Mouse (Mus musculus): Measurements from ENCODE around the gene Ado.

The Ado gene

GRCm38 (mm10) chr10:67537151-67537994 is 11.4 kb downstream of the Ado start:
- DNase-seq (ENCODE audit: inconsistent age in 2 of 2, low spot score in 1 of 2), result peak; percentile 91 to 97

DNA sequence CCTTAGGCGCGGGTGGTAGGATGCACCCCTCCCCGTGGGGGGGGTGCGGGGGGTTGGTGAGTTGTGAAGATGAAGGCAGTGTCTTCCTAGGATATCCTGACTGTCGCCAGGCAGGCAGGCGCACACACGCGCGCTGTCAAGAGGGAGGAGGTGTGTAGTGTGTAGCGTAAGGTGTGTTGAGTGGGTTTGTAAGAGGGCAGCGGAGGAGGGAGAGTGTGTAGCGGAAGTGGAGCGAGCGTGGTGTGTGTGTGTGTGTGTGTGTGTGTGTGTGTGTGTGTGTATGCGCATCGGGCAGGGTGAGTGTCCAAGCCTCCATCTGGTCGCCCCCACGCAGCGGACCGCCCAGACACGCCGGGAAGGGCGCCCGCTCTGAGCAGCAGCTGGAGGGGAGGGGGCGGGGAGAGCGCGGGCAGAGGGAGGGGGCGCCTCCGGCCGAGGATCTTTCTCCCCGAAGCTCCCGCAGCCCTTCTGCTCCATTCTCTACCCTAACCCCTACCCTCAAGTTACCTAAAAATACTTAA is 12.1 kb downstream of the Ado start:
- peak; percentile 35 to 68 for DNase-seq (ENCODE audit: inconsistent age in 2 of 2, low spot score in 1 of 2)

DNA sequence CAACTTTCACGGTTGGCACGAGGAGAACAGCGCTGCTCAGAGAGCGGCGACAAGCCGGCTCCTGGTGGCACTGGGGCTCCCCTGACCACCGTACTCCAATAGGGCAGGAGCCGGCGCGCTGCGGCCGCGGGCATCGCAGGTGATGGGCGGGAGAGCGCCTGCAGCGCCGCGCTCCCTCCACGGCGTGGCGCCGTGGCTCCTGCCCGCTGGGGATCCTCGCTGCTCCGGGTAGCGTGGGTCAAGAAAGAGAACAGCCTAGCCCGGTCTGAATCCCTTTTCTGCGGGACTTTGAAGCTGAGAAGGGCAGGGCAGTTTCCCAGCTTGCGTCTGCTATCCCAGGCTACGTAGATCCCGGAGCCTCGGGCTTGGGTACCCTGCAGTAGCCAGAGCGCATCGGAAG is 12.8 kb downstream of the Ado start:
- DNase-seq (ENCODE audit: inconsistent age in 2 of 2, low spot score in 1 of 2), result peak; percentile 84 to 93

DNA sequence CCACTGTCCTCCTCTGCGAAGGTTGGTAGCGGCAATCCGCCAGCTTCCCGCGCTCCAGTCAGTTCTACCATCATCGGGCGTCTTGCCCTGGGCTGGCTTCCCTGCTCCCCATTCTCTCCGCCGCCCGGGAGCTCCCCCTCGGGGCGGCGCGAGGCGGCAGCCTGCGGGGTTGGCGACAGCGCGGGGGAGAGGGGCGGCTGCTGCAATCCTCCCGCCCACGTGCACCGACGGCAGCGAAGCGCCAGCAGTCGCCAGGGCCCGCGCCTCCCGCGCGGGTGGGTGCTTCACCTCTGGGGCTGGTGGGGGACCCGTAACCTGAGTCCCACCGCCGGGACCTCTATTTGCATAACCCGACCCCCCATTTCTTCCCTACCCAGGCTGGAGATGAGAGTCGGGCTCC is 13.5 kb downstream of the Ado start, which contains the start of gene Egr2:
Gene Egr2, plus strand, starts transcription at position 220 of the 400 bp plus-strand sequence.
- peak; percentile 28 to 53 for DNase-seq (ENCODE audit: inconsistent age in 2 of 2, low spot score in 1 of 2)

DNA sequence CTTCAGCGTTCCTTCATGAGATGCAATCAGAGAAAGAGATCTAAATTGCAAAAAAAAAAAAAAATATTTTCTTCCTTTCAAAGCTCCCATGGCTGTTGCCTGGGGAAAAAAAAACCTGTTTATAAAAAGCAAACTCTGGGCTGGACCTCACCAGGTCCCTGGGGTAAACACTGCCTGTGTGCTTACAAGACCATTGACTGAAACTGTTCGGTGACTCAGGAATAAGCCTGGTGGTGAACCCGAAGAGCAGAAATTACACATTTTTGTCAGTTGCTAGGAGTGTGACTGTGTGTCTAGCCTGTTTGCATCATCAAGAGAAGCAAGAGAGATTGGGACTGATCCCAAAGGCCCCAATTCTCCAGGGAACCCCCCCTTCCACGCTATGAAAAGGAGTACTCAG is 19.0 kb downstream of the Ado start:
- DNase-seq (ENCODE audit: inconsistent age in 2 of 2, low spot score in 1 of 2), result no peak

- DNase-seq (ENCODE audit: inconsistent age in 2 of 2, low spot score in 1 of 2), result no peak
Measured at GRCm38 (mm10) chr10:67526435-67526834, 22.3 kb downstream of the Ado start.

DNA sequence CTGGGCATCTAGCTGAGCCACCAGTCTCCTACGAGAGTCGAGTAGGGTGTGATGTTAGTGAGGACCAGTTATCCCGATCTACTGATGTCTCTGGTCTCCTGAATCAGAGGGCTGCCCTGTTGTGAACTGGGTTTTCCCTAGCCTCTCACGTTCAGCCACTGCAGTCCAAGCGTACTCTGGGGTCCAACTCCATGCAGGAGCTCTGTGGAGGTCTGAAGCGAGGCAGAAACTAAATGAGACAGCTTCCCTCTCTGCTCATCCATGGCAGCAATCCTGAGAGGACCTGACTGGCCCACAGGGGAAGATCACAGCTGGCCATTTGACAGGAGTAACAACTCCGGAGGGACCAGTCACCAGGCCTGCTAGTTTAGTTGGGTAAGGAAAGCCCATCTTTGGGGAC is 24.1 kb downstream of the Ado start:
- no peak for DNase-seq (ENCODE audit: inconsistent age in 2 of 2, low spot score in 1 of 2)

DNA sequence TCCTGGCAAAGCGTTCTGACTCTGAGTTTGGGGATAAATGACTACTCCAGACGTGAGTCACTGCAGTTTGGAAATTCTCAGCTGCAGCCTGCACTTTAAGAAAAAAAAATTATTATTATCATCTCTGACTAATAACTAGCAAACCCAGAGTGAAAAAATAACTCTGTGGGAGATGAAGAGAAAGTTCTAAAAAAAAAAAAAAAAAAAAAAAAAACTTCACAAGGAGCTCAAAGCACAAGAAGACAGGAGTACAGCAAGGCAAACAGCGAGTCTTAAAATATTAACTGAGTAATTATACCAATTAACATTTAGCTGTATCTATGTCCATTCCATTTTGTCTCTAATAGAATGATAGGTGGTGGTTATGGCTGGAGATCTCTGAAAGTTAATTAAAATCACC is 24.6 kb downstream of the Ado start:
- no peak for DNase-seq (ENCODE audit: inconsistent age in 2 of 2, low spot score in 1 of 2)

GRCm38 (mm10) chr10:67518733-67519132 is 30.0 kb downstream of the Ado start:
- DNase-seq (ENCODE audit: inconsistent age in 2 of 2, low spot score in 1 of 2), result no peak

DNA sequence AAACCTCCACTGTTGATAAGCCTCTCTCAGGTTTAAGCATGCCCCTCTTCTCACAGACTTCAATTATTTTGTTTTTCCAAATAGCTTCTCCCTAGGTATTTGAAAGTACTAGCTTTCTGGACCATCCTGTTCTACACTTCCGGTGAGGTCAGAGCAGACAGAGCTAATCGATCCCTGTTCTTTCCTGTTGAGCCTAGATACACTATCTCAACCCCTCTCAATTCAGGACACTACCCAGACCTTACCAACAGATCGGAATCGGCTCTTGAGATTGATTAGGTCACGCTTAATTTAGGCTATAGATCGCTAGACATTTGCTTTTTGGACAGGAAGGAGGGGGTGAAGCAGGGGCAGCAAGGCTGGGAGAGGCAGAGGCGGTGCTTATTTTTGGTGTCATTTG is 35.9 kb downstream of the Ado start:
- DNase-seq (ENCODE audit: inconsistent age in 2 of 2, low spot score in 1 of 2), result no peak

DNA sequence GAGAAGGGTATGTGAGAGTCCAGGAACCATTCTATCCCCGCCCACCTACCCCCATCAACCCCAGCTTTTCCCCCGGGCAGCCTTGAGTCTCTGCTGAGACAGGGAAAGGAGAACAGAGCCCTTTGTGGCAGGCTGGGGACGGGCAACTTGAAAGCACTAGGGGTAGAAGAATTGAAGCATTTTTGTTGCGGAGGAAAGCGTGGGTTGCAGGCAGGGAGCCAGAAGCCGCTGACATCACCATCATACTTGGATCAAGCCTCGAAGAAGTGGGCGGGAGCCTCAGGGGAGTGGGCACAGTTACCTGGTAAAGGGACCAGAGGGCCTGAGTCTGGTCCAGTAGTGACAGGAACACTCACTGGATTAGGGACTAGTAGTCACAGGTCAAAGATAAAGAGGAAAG is 36.5 kb downstream of the Ado start:
- DNase-seq (ENCODE audit: inconsistent age in 2 of 2, low spot score in 1 of 2), result no peak

- DNase-seq (ENCODE audit: inconsistent age in 2 of 2, low spot score in 1 of 2), result no peak
Measured at GRCm38 (mm10) chr10:67505248-67505647, 43.5 kb downstream of the Ado start.

DNA sequence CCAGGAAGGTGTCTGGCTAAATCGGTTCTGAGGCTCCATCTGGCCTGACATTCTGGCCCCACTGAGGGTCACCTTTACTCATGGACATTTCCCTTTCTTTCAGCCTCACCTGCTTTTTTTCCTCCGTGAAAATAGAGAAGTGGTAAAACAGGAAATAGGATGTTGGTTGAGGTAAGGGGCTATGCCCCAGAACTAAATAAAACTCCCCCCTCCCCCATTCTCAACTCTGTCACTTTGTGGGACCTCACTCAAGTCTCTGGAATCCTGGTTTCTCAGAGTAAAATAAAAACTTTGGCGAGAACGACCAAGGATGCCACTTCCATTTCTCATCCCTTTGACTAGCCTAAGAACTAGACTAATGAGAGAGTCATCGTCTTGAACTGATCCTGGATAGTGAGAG is 44.7 kb downstream of the Ado start:
- DNase-seq (ENCODE audit: inconsistent age in 2 of 2, low spot score in 1 of 2), result no peak

GRCm38 (mm10) chr10:67503320-67503995 is 45.3 kb downstream of the Ado start:
- no peak for DNase-seq (ENCODE audit: inconsistent age in 2 of 2, low spot score in 1 of 2)

GRCm38 (mm10) chr10:67497951-67498350 is 50.8 kb downstream of the Ado start:
- DNase-seq (ENCODE audit: inconsistent age in 2 of 2, low spot score in 1 of 2), result no peak

GRCm38 (mm10) chr10:67497144-67497892 is 51.4 kb downstream of the Ado start:
- DNase-seq (ENCODE audit: inconsistent age in 2 of 2, low spot score in 1 of 2), result no peak

Data from adrenal gland, adult (tissue).